Mouse (Mus musculus) limb, embryonic 12.5 days (tissue): Measurements from ENCODE around the gene Zcchc12. TPM values are rescaled to one million over a fixed set of nuclear protein-coding genes. Genes with fewer than 3 reads are reported as not detected.

Experiments
- ATAC-seq: fragments of 200-750 bp; cut with Nextera tagmentation; 2 replicates; pipeline ENCODE4 v1.8.0; 2017; ENCODE audit warnings: low read depth, moderate TSS enrichment; ENCODE audit not compliant: insufficient number of reproducible peaks, insufficient read depth, low FRiP score, low TSS enrichment
- H3K27ac ChIP-seq: fragments of 300-500 bp; sonication (generic); 2 replicates; pipeline ENCODE4 v1.5.1; 2016; ENCODE audit warnings: mild to moderate bottlenecking, moderate library complexity
- H3K27me3 ChIP-seq: fragments of 300-500 bp; sonication (generic); 2 replicates; pipeline ENCODE4 v1.6.1; 2016; ENCODE audit warnings: mild to moderate bottlenecking, moderate library complexity
- H3K36me3 ChIP-seq: fragments of 300-500 bp; sonication (generic); 2 replicates; pipeline ENCODE4 v1.6.1; 2016; ENCODE audit warnings: mild to moderate bottlenecking, moderate library complexity
- H3K4me1 ChIP-seq: fragments of 300-500 bp; sonication (generic); replicated peaks from 2 replicates; pipeline ENCODE4 v1.6.1; 2016
- H3K4me2 ChIP-seq: fragments of 300-500 bp; sonication (generic); 2 replicates; pipeline ENCODE4 v1.6.1; 2016; ENCODE audit warnings: mild to moderate bottlenecking, moderate library complexity
- H3K4me3 ChIP-seq: fragments of 300-500 bp; sonication (generic); replicated peaks from 2 replicates; pipeline ENCODE4 v1.5.1; 2016; ENCODE audit warnings: mild to moderate bottlenecking
- H3K9ac ChIP-seq: fragments of 300-500 bp; sonication (generic); replicated peaks from 2 replicates; pipeline ENCODE4 v1.6.1; 2016; ENCODE audit warnings: mild to moderate bottlenecking, moderate library complexity
- H3K9me3 ChIP-seq: fragments of 300-500 bp; sonication (generic); 2 replicates; pipeline ENCODE4 v1.6.1; 2016; ENCODE audit warnings: mild to moderate bottlenecking, moderate library complexity
- WGBS: fragments of 180-500 bp; shearing (Covaris S2); methylation state at CpG from one replicate; pipeline ENCODE4 v1.1.7; 2016; 5-methylcytosine and 5-hydroxymethylcytosine counted together
- polyA plus RNA-seq: library from polyadenylated mRNA; unstranded; fragments of >200 nt; fragmentation: Nextera tagmentation; extraction: Ambion mirVana; gene quantifications from 2 replicates; pipeline ENCODE4 v1.2.1, GENCODE M21; 2016

Zcchc12 gene
- 14.3 and 15.3 TPM in 2 replicates for polyA plus RNA-seq

DNA sequence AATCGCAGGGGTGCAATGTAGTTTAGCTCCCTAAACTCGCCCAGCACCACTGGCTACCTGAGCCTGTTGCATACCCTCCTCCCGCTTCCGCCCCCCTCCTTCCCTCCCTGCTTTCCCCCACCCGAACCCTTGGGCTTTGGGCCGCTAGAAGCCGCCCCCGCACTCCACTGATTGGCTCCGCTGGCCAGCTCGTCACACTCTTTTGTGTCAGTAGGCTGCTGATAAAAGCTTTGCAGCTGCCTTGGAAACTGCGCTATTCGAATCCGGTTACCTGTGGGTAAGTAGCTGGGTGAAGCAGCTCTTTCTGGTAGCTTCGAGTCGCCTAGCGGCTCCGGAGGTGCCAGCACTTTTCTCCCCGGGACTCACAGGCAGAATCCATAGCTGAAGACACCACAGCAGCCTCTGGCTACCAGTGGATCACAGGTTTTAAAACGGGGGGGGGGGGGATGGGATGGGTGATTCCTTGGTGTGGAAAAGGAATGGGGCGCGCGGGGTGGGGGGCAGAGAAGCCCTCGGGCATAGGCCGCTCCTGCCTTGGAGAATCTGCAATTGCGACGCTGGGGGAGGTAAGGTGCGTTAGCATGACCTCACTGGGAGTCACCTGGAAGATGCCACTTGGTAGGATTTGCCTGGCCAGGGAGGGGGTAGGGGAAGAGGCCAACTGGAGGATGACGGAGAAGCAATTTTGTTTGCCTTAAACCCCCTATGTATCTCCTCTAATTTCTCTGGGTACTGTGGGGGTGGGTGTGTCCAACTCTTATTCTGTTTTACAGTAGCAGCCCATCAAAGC, at the start of gene Zcchc12:
Gene Zcchc12 (plus strand): TSS at position 169 of the 790 bp plus-strand sequence.
- no peak within 1 kb of the TSS for H3K27ac ChIP-seq
- H3K27me3 ChIP-seq: no peaks in the 10 kb centered on the region; the same call in 1 of the 2 replicates
- no peaks in the 10 kb centered on the region for H3K36me3 ChIP-seq
- 0 out of 2 replicates have a peak within 1 kb of the TSS, but pooled peaks have one; percentile 18 for H3K9ac ChIP-seq
- no peaks in the 10 kb centered on the region for H3K4me1 ChIP-seq
- H3K4me2 ChIP-seq: peak within 1 kb of the TSS; percentile 58
- peak; percentile 64; the same call in 1 of the 2 replicates for ATAC-seq
- 20% methylated on average over 28 of the region's 28 CpGs for WGBS
- H3K9me3 ChIP-seq: no peaks in the 10 kb centered on the region
- peak within 1 kb of the TSS; percentile 31 for H3K4me3 ChIP-seq

GRCm38 (mm10) chrX:36146746-36147145, 49.0 kb upstream of the Zcchc12 start:
- Histone ChIP-seq H3K4me1 (no peaks in the 10 kb centered on the region), H3K36me3 (no peaks in the 10 kb centered on the region)
- 76% methylated on average over 4 of the region's 4 CpGs for WGBS

GRCm38 (mm10) chrX:36150100-36150499, 45.6 kb upstream of the Zcchc12 start:
- Histone ChIP-seq H3K27ac (no peak overlapping the region), H3K27me3 (no peaks in the 10 kb centered on the region), H3K36me3 (no peaks in the 10 kb centered on the region), H3K4me3 (no peak overlapping the region), H3K9ac (no peak overlapping the region), H3K4me2 (no peak overlapping the region), H3K4me1 (no peaks in the 10 kb centered on the region), H3K9me3 (no peaks in the 10 kb centered on the region)
- no peak for ATAC-seq

More at GRCm38 (mm10) chrX:36146746-36147145, 49.0 kb upstream of the Zcchc12 start:
- Histone ChIP-seq H3K27ac (no peak overlapping the region), H3K9ac (no peak overlapping the region), H3K4me3 (no peak overlapping the region), H3K9me3 (no peaks in the 10 kb centered on the region), H3K27me3 (no peaks in the 10 kb centered on the region), H3K4me2 (no peak overlapping the region)
- ATAC-seq: no peak

DNA sequence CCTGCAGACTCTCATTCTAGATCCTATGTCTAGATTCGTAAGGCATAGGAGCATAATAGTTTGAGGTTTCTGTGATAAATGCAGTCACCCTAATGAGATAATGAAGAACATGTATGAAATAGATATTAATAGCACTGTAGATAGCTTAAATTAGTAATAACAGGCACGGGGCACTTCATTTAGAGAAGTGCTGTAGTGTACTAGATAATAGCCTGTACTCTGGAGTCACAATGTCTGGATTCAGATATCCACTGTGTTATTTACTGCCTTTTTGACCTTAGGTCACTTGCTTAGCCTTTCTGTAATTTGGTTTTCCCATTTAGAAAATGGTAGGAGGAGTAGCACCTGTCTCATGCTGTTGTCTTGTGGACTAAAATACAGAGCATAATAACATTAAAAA, 39.0 kb upstream of the Zcchc12 start:
- no peaks in the 10 kb centered on the region for H3K9me3 ChIP-seq
- H3K4me2 ChIP-seq: no peak overlapping the region
- no peak overlapping the region for H3K27ac ChIP-seq
- H3K36me3 ChIP-seq: no peaks in the 10 kb centered on the region
- no peak for ATAC-seq
- no peak overlapping the region for H3K4me3 ChIP-seq
- no peaks in the 10 kb centered on the region for H3K4me1 ChIP-seq
- H3K9ac ChIP-seq: no peak overlapping the region
- no peaks in the 10 kb centered on the region for H3K27me3 ChIP-seq
- 64% methylated on average over 2 of the region's 2 CpGs for WGBS

GRCm38 (mm10) chrX:36161567-36161966, 34.1 kb upstream of the Zcchc12 start:
- Histone ChIP-seq H3K36me3 (no peaks in the 10 kb centered on the region), H3K4me1 (no peaks in the 10 kb centered on the region), H3K4me3 (no peak overlapping the region), H3K4me2 (no peak overlapping the region), H3K9me3 (no peaks in the 10 kb centered on the region), H3K9ac (no peak overlapping the region), H3K27ac (no peak overlapping the region), H3K27me3 (no peaks in the 10 kb centered on the region)
- 29% methylated on average over 4 of the region's 4 CpGs for WGBS
- ATAC-seq: no peak

GRCm38 (mm10) chrX:36183625-36184024, 12.1 kb upstream of the Zcchc12 start:
- H3K27ac ChIP-seq: no peak overlapping the region
- H3K9me3 ChIP-seq: no peaks in the 10 kb centered on the region
- no peak overlapping the region for H3K4me3 ChIP-seq
- no peak for ATAC-seq
- no peaks in the 10 kb centered on the region for H3K27me3 ChIP-seq
- H3K4me2 ChIP-seq: no peak overlapping the region
- no peaks in the 10 kb centered on the region for H3K36me3 ChIP-seq
- no peak overlapping the region for H3K9ac ChIP-seq
- no peaks in the 10 kb centered on the region for H3K4me1 ChIP-seq

DNA sequence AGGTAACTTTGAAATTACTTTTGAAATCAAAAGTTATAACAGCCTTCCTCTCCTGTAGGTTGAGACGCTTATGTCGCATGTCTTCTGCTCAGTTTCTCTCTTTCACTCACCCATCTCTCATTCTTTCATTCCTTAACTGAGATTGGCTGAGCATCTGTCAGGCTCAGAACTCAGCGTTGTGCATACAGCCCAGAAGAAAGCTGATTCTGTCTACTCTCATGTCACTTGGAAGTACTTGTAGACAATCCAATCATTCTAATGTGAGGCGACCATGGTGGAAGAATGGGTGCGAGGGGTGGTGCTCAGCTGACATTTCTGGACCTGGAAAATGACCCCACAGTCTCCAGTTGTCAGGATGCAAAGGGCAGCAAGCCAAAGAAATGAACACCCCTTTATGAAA, 9.7 kb upstream of the Zcchc12 start:
- Histone ChIP-seq H3K4me2 (no peak overlapping the region), H3K27me3 (no peaks in the 10 kb centered on the region), H3K9ac (no peak overlapping the region), H3K4me3 (no peak overlapping the region), H3K9me3 (no peaks in the 10 kb centered on the region), H3K4me1 (no peaks in the 10 kb centered on the region), H3K36me3 (no peaks in the 10 kb centered on the region), H3K27ac (no peak overlapping the region)
- 66% methylated on average over 5 of the region's 5 CpGs for WGBS
- no peak for ATAC-seq

GRCm38 (mm10) chrX:36186443-36186842, 9.3 kb upstream of the Zcchc12 start:
- 59% methylated on average over 6 of the region's 6 CpGs for WGBS
- Histone ChIP-seq H3K27ac (no peak overlapping the region), H3K9ac (no peak overlapping the region)

GRCm38 (mm10) chrX:36193951-36194350, 1.8 kb upstream of the Zcchc12 start:
- no peak overlapping the region for H3K27ac ChIP-seq
- no peaks in the 10 kb centered on the region for H3K9me3 ChIP-seq
- H3K36me3 ChIP-seq: no peaks in the 10 kb centered on the region
- no peak overlapping the region for H3K4me3 ChIP-seq
- no peak overlapping the region for H3K9ac ChIP-seq
- peak; percentile 69 for ATAC-seq
- H3K4me2 ChIP-seq: no peak overlapping the region
- WGBS: 23% methylated on average over 6 of the region's 6 CpGs
- H3K27me3 ChIP-seq: no peaks in the 10 kb centered on the region; the same call in 1 of the 2 replicates
- H3K4me1 ChIP-seq: no peaks in the 10 kb centered on the region

More at GRCm38 (mm10) chrX:36186443-36186842, 9.3 kb upstream of the Zcchc12 start:
- H3K4me2 ChIP-seq: no peak overlapping the region
- no peak overlapping the region for H3K4me3 ChIP-seq
- no peak for ATAC-seq
- no peaks in the 10 kb centered on the region for H3K27me3 ChIP-seq
- H3K4me1 ChIP-seq: no peaks in the 10 kb centered on the region
- no peaks in the 10 kb centered on the region for H3K36me3 ChIP-seq
- H3K9me3 ChIP-seq: no peaks in the 10 kb centered on the region

GRCm38 (mm10) chrX:36209554-36209953, 13.8 kb downstream of the Zcchc12 start:
- no peak overlapping the region for H3K4me2 ChIP-seq
- no peak overlapping the region for H3K27ac ChIP-seq
- no peak overlapping the region for H3K9ac ChIP-seq
- no peaks in the 10 kb centered on the region for H3K36me3 ChIP-seq
- WGBS: 62% methylated on average over 2 of the region's 2 CpGs
- no peaks in the 10 kb centered on the region for H3K4me1 ChIP-seq
- ATAC-seq: no peak
- H3K27me3 ChIP-seq: no peaks in the 10 kb centered on the region
- no peaks in the 10 kb centered on the region for H3K9me3 ChIP-seq
- H3K4me3 ChIP-seq: no peak overlapping the region

GRCm38 (mm10) chrX:36211216-36211615, 15.5 kb downstream of the Zcchc12 start:
- Histone ChIP-seq H3K9me3 (no peaks in the 10 kb centered on the region), H3K27ac (no peak overlapping the region), H3K9ac (no peak overlapping the region), H3K27me3 (no peaks in the 10 kb centered on the region), H3K36me3 (no peaks in the 10 kb centered on the region), H3K4me3 (no peak overlapping the region), H3K4me1 (no peaks in the 10 kb centered on the region), H3K4me2 (no peak overlapping the region)
- 73% methylated on average over 3 of the region's 3 CpGs for WGBS
- no peak for ATAC-seq

DNA sequence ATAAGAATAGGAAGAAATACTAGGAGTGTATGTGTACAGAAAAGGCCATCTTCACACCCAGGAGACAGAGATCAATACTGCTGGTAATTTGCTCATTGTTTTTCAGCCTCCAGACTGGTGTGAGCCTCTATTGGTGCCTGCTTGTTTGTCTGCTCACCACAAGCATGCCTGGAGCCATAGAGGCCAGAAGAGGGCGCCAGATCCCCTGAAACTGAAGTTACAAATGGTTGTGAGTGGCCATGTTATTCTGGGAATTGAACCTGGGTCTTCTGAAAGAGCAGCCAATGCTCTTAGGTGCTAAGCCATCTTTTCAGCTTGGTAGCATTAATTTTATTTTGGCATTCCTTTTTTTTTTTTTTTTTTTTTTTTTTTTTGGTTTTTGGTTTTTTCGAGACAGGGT, 25.7 kb downstream of the Zcchc12 start:
- Histone ChIP-seq H3K4me3 (no peak overlapping the region), H3K27ac (no peak overlapping the region), H3K4me1 (no peaks in the 10 kb centered on the region), H3K4me2 (no peak overlapping the region), H3K36me3 (no peaks in the 10 kb centered on the region), H3K9me3 (no peaks in the 10 kb centered on the region), H3K9ac (no peak overlapping the region), H3K27me3 (no peaks in the 10 kb centered on the region)
- no peak for ATAC-seq
- 52% methylated on average over 2 of the region's 2 CpGs for whole genome bisulfite sequencing
